Mouse (Mus musculus) kidney, adult 8-10 months (tissue): Measurements from ENCODE around the gene Cacna1c.

Source experiments
- DNase-seq, 2 experiments: peaks; one replicate each; pipeline ENCODE4 v3.0.0; 2022

The Cacna1c gene

DNA sequence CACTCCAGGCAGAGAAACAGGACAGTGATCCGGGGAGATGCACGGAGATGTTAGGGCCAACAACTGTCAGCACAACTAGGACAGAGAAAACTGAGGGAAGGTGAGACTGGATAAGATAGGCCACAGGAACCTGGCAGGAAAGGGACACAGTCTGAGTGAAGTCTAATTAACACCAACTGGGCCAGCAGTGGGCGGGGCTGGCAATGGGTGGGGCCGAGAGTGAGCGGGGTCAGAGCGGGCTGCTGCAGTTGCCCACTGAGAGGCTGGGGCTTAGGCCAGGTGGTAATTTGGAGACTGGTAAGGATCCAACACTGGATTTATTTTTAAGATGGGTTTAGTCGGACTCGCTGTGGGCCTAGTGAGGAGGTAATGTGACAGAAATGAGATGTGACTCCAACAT lies 418.8 kb downstream of the Cacna1c start:
- DNase-seq, result no peak

DNA sequence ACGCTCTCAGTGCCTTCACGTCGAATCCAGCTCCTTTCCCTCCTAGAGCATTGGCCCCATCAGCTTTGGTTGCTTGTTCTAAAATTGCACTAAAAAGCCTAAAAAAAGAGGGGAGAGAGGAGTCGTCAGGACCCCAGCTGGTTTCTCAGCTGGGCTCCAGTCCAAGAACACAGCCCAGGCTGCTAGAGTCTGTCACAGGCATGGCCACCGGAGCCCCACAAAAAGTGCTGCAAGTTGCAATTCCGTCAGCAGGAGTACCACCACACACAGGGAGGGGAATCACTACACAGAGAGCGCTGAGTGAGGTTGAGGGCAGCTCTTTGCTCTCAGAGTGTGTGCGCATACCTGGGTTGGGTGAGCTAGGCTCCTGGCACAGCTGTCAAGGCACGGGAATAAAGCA lies 419.8 kb downstream of the Cacna1c start:
- DNase-seq, result no peak

- no peak for DNase-seq
Measured at GRCm38 (mm10) chr6:118772581-118772980, 423.6 kb downstream of the Cacna1c start.

DNA sequence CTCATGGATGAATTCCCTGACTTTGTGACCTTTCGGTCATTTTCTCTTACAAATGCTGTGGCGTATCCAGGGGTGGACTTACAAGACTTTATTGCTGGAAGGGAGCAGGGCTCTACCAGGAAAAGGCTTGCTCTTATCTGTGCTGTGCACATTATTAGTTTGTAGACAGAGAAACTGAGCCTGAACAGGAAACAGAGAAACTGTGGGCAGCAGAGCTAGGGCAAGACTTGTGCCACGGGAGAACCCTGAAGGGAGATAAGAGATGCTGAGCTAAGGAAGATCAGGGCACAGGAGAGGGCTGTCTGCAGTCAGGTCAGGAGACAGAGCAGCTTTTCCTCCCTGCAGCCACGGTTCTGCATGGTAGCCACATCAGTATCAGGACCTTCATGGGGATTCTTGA lies 425.1 kb downstream of the Cacna1c start:
- DNase-seq, result no peak

- DNase-seq, result no peak
Measured at GRCm38 (mm10) chr6:118770396-118770795, 425.8 kb downstream of the Cacna1c start.

- no peak for DNase-seq
Measured at GRCm38 (mm10) chr6:118769792-118770191, 426.4 kb downstream of the Cacna1c start.

DNA sequence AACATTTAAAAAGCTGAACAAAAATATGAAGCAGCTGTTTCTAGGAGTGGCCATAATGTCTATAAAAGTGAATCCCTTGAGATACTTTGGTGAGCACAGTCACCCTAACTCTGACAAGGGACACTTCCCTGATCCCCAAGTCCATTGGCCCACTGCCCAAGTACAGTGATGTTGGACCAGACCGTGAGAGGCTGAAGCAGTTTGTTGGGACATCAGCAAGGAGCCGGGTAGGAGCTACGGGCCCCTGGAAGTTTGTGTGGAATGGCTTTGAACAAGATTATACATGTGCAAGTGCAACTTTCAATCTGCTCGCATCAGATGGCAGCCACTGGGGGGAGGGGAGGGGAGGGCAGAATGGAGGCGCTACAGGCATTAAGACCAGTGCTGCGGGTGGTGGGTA lies 428.5 kb downstream of the Cacna1c start:
- no peak for DNase-seq

DNA sequence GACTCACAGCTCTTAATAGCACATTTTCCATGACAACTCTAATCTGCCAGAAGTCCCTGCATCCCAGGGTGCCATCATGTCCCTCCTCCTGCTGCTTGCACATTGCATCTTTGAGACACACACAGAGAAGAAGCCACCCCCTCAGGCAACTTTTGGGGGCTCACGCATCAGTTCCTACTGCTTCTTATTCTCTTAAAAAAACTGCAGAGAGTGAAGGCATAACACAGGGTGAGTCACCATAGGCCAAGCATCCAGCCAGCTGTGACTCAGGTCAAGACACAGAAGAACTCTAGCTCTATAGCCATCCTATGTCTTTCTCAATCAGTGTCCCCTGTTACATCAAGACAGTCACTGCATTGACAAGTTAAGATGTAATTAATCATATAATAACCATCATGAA lies 431.0 kb downstream of the Cacna1c start:
- DNase-seq, result no peak

GRCm38 (mm10) chr6:118759015-118759414 lies 437.2 kb downstream of the Cacna1c start:
- no peak for DNase-seq

DNA sequence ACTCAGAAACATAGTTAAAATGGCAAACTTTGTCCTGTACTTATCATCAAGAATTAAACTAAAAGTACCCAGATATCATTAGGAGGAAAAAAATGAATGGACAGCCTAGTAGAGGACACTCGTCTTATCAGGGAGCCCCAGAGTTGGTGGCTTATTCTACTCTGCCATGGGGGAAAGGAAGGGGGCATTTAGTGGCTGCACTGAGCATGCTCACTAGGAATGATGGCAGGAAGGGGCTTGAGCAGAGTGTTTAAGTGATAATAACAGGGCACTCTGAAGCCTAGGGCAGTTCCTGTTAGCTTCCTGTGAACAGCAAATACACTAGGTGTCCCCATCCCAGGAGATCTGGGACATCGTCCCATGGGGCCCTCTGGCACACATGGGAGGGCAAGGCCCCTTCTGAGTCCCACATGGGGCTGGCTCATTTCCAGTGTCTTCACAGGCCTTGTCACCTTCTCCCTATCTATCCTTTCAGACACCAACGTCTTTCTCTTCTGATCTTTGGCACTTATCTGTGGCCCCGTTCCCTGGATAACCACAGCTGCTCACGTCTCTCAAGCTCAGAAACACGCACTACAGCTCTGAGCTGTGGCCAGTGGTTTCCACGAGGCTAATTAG lies 437.8 kb downstream of the Cacna1c start:
- no peak for DNase-seq

DNA sequence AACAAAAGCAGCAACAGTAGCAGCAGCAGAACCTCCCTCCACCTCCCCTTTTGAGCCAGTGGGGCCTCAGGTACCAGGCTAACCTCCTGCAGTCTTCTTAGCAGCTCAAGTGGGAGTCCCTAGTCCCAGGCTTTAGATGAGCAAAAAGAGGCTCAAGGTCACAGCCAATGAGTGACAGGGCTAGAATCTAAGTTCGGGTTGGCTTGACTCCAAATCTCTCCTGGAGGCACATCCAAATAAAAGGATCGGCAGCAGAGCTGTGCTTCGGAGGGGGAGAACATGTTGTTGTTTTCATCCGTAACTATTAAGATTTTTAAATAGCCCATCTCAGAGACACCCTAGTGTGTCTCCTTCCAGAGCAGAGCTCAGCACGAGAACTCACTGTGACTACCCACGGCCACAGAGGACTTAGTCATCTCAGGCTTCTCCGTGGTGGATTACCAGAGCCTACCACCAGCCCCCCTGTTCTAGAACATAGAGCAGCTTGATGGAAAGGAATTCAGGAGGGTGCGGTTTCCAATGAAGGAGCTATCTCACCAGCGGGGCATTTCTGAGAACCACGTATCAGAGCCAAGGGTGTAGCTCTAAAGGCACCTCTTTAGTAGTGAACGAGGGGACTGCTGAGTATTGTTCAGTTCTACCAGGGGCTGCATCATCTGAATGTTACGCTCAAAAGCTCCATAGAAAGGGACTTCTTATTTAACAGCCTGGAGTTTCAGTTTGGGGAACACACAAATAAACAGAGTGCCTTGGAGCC lies 438.5 kb downstream of the Cacna1c start:
- DNase-seq, result no peak

DNA sequence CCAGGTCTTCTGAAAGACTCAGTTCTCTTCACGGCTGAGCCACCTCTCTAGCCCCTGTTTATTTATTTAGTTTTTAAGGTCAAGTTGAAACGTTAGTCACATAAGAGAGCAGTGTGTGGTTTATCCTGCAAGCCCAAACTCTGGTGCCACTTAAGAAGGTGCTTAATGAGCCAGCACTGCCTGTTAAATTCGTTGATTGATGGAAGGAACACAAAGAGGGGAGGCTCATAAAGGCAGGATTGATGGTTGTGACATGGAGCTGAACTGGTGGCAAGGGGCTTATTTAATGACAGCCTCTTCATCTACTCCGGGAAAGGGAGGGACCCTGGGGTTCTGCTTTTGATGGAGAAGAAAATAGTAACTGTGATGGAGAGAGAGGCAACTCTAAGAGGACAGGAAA lies 439.7 kb downstream of the Cacna1c start:
- no peak for DNase-seq

DNA sequence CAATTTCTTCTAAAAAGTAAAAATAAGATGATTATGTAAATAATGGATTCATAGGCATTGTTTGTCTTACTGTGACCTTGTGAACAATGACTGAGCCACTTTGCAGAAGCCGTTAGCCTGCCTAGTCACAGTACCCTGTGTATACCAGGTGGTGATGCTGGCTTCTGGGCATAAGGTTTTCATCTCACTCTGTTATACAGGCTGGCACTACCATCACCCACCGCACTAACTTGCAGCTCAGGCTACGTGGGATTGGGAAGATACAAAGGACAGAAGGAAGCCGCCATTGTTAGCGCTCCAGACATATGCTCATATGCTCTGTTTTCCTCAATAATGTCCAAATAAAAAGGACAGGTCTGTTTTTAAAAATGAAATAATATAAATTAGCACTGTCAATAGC lies 440.4 kb downstream of the Cacna1c start:
- no peak for DNase-seq

DNA sequence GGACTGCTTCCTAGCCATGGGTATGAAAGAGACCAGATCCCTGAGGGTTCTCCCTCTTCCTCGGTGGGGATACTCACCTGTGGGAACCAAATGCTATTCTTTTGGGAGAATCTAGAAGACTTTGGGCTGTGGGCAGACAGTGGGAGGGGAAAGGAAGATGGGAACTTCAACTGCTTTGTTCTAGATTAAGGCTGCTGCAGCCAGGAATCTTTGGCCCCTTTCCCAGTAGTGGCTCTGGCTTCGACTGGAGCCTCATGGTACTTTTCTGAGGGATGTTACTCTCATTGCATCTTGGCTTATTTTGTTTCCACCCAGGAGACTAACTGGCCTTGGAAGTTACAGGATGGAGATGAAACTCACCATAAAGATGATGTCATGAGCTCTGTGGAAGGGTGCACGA lies 441.8 kb downstream of the Cacna1c start:
- no peak for DNase-seq

- no peak for DNase-seq
Measured at GRCm38 (mm10) chr6:118753787-118754186, 442.4 kb downstream of the Cacna1c start.

GRCm38 (mm10) chr6:118753064-118753463 lies 443.2 kb downstream of the Cacna1c start:
- no peak for DNase-seq

DNA sequence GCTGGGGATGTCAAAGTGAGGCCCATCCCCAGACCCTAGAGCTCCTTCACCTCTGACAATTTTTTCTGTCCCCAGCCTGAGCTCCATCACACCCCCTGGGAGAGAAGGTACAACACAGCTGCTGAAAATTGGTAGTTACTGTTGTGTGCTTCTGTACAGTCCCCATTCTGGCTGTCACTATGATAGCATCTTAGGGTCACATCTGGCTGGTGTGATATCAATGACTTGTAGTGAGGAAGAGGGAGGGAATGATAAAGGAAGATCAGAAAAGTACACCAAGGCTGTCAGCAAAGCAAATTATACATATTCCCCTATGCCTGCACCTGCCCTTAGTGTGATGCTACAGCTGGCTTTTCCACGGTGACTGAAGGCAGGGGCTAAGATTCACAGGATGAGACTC lies 446.9 kb downstream of the Cacna1c start:
- DNase-seq, result no peak

DNA sequence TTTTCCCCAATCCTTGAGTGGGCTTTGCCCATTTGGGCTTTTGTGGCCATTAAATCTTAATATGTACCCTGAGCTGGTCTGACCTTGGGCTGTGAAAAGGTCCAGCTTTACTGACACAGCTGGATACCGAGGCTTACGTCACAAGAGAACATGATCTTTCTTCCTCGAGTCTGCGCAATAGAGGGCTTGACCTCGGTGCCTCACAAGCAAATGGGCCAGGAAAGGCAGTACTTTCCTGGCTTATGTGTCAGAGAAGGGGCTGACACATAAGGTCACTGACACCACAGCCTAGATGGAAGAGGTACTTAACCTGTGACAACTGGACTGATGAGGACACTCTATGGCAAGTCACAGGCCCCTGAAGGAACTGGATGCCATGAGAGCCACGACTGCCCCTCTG lies 453.5 kb downstream of the Cacna1c start:
- DNase-seq, result no peak

- peak in 1 of 2 experiments; percentile 20 for DNase-seq
Measured at GRCm38 (mm10) chr6:118741841-118742240, 454.4 kb downstream of the Cacna1c start.

DNA sequence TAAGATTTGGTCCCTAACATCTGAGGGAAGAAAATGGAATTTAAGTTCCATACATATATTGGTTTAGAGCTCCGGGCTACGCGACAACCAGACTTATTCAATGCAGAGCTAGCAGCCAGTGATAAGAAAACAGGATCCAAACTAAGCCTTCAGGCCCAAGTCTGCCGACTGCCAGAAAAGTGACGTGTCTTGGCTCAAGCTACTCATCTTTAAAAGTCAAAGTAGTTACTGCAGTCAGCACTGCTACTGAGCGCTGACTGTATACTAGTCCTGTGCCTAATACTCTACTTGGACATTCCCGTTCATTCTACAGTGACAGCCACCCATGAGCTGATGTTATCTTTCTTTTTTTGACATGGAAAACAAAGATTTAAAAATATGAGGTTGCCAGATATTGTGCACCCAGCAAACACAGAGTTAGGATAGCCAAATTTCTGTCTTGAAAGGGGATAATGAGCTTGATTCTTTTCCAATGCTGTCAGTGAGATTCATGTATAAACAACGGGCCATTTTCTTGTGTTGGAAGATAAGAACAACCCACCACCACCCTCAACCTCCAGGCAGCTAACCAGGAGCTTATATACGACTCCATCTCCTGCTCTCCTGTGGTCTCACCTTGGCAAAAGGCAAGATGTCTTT lies 456.1 kb downstream of the Cacna1c start:
- no peak for DNase-seq

DNA sequence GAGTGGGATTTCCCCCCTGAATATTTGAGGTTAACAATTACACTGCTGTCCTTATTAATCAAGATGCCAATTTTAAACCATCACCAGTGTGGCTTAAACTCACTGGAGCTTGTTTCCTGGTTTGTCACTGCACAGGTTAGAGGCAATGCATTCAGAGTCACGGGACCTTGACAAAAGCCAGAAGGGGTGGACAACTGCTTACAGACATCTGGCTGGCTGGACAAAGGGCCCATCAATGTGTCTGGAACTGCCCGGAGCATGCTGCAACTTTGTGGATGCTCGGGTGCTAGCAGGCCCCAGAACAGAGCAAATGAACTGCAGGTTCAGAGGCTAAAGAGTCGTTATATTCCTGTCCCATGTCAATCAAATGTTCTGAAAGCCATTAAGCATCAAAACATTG lies 456.9 kb downstream of the Cacna1c start:
- no peak for DNase-seq

DNA sequence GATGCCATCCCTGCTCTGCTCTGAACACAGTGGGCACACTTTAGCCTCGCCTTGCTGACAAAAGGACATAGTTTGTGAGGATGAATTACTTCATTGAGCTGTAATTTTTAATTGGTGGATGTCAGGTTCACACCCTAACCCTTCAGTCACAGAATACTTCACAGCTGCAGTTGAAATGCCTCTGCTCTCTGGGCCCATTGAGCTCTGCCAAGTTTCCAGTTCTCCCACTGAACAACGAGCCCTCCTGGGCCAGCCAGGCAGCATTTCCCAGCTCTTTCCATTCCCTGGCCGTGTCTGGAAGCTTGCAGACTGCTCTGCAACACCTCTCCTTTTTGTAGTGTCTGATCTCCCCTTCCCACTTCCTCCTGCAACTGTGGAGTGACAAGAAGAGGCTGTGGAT lies 457.6 kb downstream of the Cacna1c start:
- DNase-seq, result no peak

DNA sequence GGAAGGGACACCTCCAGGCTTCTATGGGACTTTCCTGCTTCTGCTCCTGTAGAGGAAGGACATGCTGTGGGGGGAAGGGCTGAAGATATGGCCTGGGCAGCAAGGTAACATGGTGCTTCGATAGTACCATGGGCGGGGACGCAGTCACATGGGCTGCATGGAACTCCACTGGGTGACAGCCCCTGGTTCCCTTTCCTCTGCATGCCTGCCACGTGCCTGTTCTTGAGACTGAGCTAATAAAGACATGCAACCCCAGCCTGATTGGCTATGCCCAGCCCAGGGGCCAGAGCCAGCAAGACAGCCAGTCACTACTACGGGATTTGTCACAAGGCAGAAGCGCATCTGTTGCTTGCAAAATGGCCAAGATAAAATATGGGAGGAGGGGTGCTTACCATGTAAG lies 459.1 kb downstream of the Cacna1c start:
- DNase-seq, result no peak

DNA sequence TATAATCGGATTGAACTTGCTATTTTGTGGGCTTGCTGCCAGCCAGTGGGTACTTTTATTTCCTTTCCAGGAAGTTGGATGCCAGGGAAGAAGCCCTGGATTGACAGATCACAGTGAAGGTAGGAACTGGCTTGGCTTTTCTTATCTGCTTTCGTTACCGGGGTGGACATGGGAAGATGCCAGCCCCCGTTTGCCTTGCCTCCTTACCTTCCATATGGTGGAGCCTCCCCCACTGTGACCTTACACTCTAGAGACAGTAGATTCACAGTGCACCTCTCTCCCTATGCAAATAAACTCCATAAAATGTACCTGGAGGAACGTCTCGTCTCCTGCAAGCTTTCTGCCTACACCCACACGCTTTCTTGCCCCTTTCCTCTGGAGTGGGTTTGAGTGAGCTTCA lies 459.7 kb downstream of the Cacna1c start:
- DNase-seq, result no peak
